Mouse (Mus musculus) embryonic facial prominence, embryonic 12.5 days (tissue): ENCODE measurements at regions not wholly inside any gene's neighbourhood (a gene's known extent, or its start where the extent isn't known, plus 50 kb on each side); places are given as distances from the start of the nearest gene placed in this dataset.
A peak's percentile ranks its signal among the peaks of the same experiment; 100 is the strongest.

Experiments
- ATAC-seq: fragments of 200-750 bp; cut with Nextera tagmentation; 2 replicates; pipeline ENCODE4 v1.8.0; 2017; ENCODE audit not compliant: insufficient number of reproducible peaks, insufficient read depth, low FRiP score, low TSS enrichment
- H3K27ac ChIP-seq: fragments of 300-500 bp; sonication (generic); 2 replicates; pipeline ENCODE4 v1.5.1; 2016; ENCODE audit warnings: mild to moderate bottlenecking
- H3K27me3 ChIP-seq: fragments of 300-500 bp; sonication (generic); 2 replicates; pipeline ENCODE4 v1.6.1; 2016; ENCODE audit warnings: mild to moderate bottlenecking, moderate library complexity
- H3K36me3 ChIP-seq: fragments of 300-500 bp; sonication (generic); 2 replicates; pipeline ENCODE4 v1.6.1; 2016; ENCODE audit warnings: mild to moderate bottlenecking
- H3K4me1 ChIP-seq: fragments of 300-500 bp; sonication (generic); 2 replicates; pipeline ENCODE4 v1.6.1; 2016
- H3K4me2 ChIP-seq: fragments of 300-500 bp; sonication (generic); replicated peaks from 2 replicates; pipeline ENCODE4 v1.6.1; 2016; ENCODE audit warnings: mild to moderate bottlenecking, moderate library complexity
- H3K4me3 ChIP-seq: fragments of 300-500 bp; sonication (generic); 2 replicates; pipeline ENCODE4 v1.5.1; 2016; ENCODE audit warnings: mild to moderate bottlenecking
- H3K9ac ChIP-seq: fragments of 300-500 bp; sonication (generic); 2 replicates; pipeline ENCODE4 v1.6.1; 2016; ENCODE audit warnings: mild to moderate bottlenecking, moderate library complexity
- H3K9me3 ChIP-seq: fragments of 300-500 bp; sonication (generic); 2 replicates; pipeline ENCODE4 v1.6.1; 2016; ENCODE audit warnings: mild to moderate bottlenecking, moderate library complexity
- WGBS: fragments of 180-500 bp; shearing (Covaris S2); methylation state at CpG from one replicate; pipeline ENCODE4 v1.1.7; 2016; 5-methylcytosine and 5-hydroxymethylcytosine counted together

DNA sequence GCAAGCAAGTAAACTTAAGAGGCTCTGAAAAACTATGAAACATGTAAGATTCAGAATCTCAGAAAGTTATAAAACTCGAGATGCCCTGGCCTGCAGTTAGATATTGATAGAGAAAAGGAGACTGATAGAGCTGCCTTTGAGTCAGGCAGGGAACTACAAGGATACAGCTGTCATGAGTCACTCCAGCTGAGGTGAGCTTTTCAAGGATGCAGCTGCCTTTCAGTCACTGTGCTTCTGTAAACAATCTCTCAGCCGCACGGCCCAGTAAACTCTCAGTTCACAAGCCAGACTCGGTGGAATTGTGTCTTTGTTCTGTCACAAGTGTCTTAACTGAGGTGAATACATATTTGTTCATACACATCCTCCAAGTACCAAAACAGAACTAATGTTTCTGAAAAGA is 334.9 kb upstream of the Rsrc1 start:
- Histone ChIP-seq H3K27me3 (no peaks in the 10 kb centered on the region), H3K4me3 (no peak overlapping the region), H3K27ac (no peak overlapping the region), H3K9me3 (no peaks in the 10 kb centered on the region), H3K4me2 (no peak overlapping the region), H3K9ac (no peak overlapping the region), H3K4me1 (no peaks in the 10 kb centered on the region; the same call in 1 of the 2 replicates), H3K36me3 (no peaks in the 10 kb centered on the region)
- WGBS: 30% methylated on average over 4 of the region's 4 CpGs
- no peak for ATAC-seq

DNA sequence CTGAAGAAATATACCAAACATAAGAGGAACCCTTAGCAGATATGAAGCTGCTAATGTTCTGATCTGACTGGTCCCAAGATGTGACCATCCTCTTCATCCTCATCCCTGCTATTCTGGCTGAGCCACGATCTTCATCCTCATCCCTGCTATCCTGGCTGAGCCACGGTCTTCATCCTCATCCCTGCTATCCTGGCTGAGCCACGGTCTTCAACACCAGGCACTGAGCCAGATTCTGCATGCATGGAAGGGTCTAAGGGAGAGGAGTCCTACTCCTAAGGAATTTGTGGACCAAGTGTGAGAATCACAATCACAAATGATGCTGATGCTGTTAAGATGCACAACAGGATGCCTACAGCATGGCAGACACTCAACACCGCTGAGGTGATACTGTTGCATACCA is 331.9 kb upstream of the Rsrc1 start:
- Histone ChIP-seq H3K4me2 (no peak overlapping the region), H3K4me3 (no peak overlapping the region), H3K36me3 (no peaks in the 10 kb centered on the region), H3K4me1 (no peaks in the 10 kb centered on the region; the same call in 1 of the 2 replicates), H3K9ac (no peak overlapping the region), H3K27me3 (no peaks in the 10 kb centered on the region), H3K27ac (no peak overlapping the region), H3K9me3 (no peaks in the 10 kb centered on the region)
- no peak for ATAC-seq
- WGBS: 92% methylated on average over 4 of the region's 4 CpGs

DNA sequence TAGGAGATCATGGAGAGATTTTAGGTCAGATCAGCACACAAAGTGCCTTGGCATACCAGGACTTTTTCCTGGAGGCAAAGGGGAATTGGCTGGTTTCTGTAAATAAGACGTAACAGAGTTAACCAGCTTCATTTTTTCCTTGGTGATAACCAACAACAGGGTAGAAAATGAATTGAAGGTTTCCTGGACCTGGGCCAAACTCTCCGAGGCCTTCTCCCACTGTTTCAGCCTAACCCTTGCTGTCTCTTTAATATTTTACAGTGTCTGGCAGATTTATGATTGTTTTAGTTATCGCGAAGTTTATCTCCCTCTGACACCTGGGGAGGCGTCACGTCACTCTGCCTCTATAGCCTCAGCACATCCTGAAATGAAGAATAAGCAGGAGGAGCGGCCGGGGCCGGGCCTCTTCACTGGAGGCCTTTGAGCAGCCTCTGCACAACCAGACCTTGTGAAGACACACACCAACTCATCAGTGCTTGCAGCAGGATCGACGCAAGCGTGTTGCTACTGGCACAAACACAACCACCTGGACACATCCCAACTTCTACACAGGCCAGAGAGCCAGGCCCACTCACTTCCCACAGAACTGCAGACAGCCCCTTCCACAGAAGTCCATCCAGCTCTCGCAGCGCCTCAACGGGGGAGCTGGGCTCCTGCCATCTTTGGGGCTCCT is 331.0 kb upstream of the Rsrc1 start:
- Histone ChIP-seq H3K4me2 (no peak overlapping the region), H3K27me3 (no peaks in the 10 kb centered on the region), H3K27ac (no peak overlapping the region), H3K4me1 (no peaks in the 10 kb centered on the region; the same call in 1 of the 2 replicates), H3K9ac (no peak overlapping the region), H3K9me3 (no peaks in the 10 kb centered on the region), H3K4me3 (no peak overlapping the region), H3K36me3 (no peaks in the 10 kb centered on the region)
- ATAC-seq: 0 out of 2 replicates have a peak, but pooled peaks have one; percentile 35
- WGBS: 85% methylated on average over 15 of the region's 15 CpGs

DNA sequence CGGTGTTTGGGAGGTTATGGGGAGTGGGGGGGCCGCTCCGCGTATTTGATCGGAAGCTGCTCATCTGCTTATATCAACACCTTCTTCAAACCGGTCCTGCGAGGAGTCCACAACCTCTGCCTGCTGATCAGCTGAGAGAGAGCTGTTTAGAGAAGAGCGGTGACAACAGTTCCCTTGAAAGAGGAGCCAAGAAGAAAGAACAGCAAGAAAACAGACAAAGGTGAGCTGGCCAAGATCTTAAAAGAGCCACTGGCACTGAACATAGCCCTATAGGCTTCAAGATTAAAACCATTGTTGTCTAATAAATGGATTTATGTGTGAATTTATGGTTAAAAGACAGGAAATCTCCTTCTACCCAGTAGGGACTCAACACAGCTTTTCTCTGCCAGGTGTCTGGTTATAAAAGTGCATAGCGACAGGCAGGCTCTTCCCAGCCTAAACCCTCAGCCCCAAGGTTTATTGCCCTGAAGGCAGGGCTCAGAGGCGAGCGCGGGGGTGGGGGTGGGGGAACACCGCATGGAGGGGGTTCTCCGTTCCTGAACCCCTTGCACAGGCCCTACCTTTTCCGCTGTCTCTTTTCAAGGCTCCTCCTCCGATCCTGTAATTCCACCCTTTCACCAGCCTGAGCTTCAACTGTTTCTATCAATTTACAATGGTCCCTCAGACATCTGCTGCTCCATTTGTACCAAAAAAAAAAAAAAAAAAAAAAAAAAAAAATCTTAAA is 330.3 kb upstream of the Rsrc1 start:
- Histone ChIP-seq H3K36me3 (no peaks in the 10 kb centered on the region), H3K9ac (no peak overlapping the region), H3K4me3 (no peak overlapping the region), H3K4me2 (no peak overlapping the region), H3K27ac (no peak overlapping the region), H3K4me1 (no peaks in the 10 kb centered on the region; the same call in 1 of the 2 replicates), H3K27me3 (no peaks in the 10 kb centered on the region), H3K9me3 (no peaks in the 10 kb centered on the region)
- WGBS: 58% methylated on average over 16 of the region's 16 CpGs
- ATAC-seq: peak; percentile 56; the same call in 1 of the 2 replicates

DNA sequence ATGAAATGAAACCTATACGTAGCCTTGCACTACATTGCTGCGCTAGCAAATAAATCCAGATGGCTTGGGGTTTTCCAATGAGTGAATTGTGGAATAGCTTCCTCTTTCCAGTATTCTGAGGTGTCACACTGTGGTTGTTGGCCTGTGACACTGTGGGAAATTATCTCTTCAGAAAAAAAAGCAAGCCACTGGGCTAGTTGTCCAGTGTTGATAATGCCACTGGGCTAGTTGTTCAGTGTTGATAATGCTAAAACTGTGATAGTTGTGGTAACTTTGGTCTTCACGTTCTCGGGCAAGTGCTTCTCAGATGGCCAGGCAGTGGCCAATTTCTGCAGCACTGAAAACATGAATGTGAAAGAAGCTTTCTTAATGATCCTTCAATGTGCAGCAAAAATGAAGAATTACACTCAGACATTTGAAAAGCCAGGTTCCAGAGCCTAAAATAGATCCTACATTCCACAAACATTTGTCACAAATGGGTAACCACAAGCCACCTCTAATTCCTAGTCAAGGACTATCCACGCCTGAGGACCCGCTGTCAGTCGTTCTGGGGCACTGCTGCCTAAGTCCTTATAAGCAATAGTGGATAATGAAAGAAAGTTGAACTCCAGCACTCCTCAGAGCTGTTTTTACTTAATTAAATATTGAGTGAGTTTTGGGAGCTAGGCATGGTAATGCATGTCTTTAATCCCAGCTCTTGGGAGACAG is 328.9 kb upstream of the Rsrc1 start:
- H3K27ac ChIP-seq: no peak overlapping the region
- no peak for ATAC-seq
- WGBS: 82% methylated on average over 7 of the region's 7 CpGs

DNA sequence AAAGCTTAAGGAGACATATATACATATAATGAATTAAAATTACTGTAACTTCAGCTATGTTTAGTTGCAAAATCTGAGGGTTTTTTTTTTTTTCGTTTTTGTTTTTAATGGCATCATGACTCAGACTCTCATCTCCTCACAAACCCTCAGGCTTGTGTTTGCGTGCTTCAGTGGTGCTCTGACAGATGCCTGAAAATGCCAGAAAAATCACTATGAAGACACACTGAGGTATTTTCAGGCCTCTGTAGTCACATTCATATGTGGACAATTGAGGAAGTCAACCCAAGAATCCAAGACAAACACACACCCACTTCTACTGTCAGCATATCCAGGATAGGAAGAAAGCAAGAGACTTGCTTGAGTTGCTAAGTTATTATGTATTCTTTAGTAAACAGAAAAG is 327.2 kb upstream of the Rsrc1 start:
- Histone ChIP-seq H3K4me3 (no peak overlapping the region), H3K4me1 (no peaks in the 10 kb centered on the region; the same call in 1 of the 2 replicates), H3K27me3 (no peaks in the 10 kb centered on the region), H3K36me3 (no peaks in the 10 kb centered on the region), H3K27ac (no peak overlapping the region), H3K4me2 (no peak overlapping the region), H3K9ac (no peak overlapping the region), H3K9me3 (no peaks in the 10 kb centered on the region)
- 81% methylated on average over 2 of the region's 2 CpGs for WGBS
- no peak for ATAC-seq

More for the DNA sequence above, 328.9 kb upstream of the Rsrc1 start:
- no peaks in the 10 kb centered on the region for H3K27me3 ChIP-seq
- no peak overlapping the region for H3K4me3 ChIP-seq
- H3K4me1 ChIP-seq: no peaks in the 10 kb centered on the region; the same call in 1 of the 2 replicates
- H3K9ac ChIP-seq: no peak overlapping the region
- no peak overlapping the region for H3K4me2 ChIP-seq
- no peaks in the 10 kb centered on the region for H3K36me3 ChIP-seq
- H3K9me3 ChIP-seq: no peaks in the 10 kb centered on the region

DNA sequence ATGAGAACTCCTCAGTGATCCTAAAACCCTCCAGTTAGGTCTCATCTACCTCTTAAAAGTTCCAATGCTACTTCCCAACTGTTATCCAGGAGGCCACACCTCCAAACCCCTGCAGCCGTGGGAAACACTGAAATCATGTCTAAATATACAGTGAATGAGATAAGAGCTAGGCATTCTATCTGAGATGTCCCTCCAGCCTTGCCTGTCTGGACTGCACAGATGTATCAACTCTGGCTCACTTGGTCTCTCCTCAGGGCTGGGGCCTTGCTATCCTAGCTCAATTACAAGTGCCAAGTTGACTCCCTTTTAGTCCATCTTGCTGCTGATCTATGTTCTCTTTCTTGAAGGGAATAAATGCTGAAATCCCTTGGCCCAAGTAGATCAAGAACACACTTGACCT is 326.3 kb upstream of the Rsrc1 start:
- Histone ChIP-seq H3K9me3 (no peaks in the 10 kb centered on the region), H3K27me3 (no peaks in the 10 kb centered on the region), H3K4me3 (no peak overlapping the region), H3K9ac (no peak overlapping the region), H3K27ac (no peak overlapping the region), H3K4me2 (no peak overlapping the region), H3K4me1 (no peaks in the 10 kb centered on the region; the same call in 1 of the 2 replicates), H3K36me3 (no peaks in the 10 kb centered on the region)
- no peak for ATAC-seq
- 83% methylated on average over 1 of the region's 1 CpGs for WGBS

DNA sequence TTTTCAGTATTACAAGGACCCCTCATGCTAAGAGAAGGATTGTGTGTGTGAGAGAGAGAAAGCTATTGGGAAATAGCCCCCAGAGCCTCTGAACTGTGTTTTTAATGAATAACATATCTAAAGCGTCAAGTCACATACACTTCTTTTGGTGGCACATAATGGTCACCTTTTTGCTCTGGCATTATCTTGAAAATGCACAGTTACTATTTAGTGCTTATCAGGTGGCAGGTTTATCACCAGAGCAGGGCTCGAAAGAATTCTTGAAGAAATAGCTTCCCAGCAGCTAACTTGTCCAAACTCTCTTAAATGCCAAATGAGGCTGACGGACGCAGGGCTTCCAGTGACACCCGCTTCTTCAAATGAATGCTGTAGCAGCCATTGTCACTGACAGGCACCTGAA is 324.7 kb upstream of the Rsrc1 start:
- ATAC-seq: no peak
- no peaks in the 10 kb centered on the region for H3K27me3 ChIP-seq
- H3K27ac ChIP-seq: no peak overlapping the region
- H3K9me3 ChIP-seq: no peaks in the 10 kb centered on the region
- no peak overlapping the region for H3K4me3 ChIP-seq
- H3K4me2 ChIP-seq: no peak overlapping the region
- H3K9ac ChIP-seq: no peak overlapping the region
- 85% methylated on average over 5 of the region's 5 CpGs for WGBS
- no peaks in the 10 kb centered on the region for H3K36me3 ChIP-seq
- H3K4me1 ChIP-seq: 0 out of 2 replicates have a peak, but pooled peaks cover 3% of the 10 kb centered on the region

DNA sequence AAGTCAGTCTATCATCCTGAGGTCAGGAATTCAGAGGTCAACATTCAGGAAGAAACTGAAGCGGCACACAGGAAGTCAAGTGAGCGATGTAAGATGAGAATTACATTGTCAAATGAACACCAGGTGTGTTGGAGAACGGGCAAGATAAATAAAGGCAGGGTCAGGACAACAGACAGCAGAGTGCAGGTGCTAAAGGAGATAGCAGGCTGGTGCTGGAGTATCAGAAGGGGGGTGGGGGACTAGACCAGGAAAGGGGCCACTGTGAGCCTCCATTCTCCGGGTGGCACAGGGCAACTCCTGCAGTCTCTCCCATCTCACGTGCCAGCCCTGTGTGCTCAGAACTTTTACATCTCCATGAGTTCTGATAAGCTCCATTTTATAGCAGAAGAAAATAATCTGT is 320.6 kb upstream of the Rsrc1 start:
- 28% methylated on average over 5 of the region's 5 CpGs for WGBS
- no peak overlapping the region for H3K4me3 ChIP-seq
- no peak for ATAC-seq
- no peak overlapping the region for H3K4me2 ChIP-seq
- H3K9ac ChIP-seq: no peak overlapping the region
- no peaks in the 10 kb centered on the region for H3K36me3 ChIP-seq
- no peak overlapping the region for H3K27ac ChIP-seq
- no peaks in the 10 kb centered on the region for H3K9me3 ChIP-seq
- H3K27me3 ChIP-seq: no peaks in the 10 kb centered on the region
- H3K4me1 ChIP-seq: peaks cover 14% of the 10 kb centered on the region; the same call in 1 of the 2 replicates

DNA sequence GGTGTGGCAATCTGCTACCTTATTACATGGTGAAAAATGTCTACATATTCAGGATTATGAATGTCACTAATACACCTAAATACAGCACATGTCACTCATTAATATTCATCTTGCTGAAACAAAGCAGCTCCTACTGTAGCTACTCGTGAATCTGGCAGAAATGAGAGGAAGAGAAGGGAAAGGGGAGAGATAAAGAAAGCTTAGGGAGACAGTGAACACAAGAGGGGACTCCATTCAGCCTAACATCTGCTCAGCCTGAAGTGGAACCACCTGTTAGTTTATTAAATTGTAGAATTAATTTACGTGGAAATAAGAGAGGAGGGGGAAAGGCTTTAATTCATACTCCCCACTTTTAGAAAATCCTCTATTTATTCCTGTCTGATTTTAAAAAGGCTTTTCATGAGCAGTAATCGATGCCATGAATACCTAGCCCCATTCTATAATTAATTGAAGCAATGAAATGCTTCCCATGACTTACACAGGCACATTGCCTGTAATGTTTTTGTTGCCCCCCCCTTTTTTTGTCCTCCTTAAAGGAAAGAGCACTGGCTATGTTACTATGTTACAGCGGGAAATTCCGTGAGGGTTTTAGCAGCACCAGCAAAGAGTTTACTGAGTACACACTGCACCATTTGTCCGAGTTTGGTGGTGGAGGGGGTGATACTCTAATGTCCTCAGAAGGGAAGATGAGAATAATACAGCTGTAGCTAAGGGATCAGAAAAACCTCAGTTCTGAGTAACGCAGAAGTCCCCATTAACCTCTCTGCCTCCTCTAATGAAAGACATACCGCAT is 319.2 kb upstream of the Rsrc1 start:
- Histone ChIP-seq H3K4me1 (peaks cover 14% of the 10 kb centered on the region; the same call in 1 of the 2 replicates), H3K27me3 (no peaks in the 10 kb centered on the region), H3K36me3 (no peaks in the 10 kb centered on the region), H3K27ac (no peak overlapping the region), H3K4me2 (no peak overlapping the region), H3K4me3 (no peak overlapping the region), H3K9ac (no peak overlapping the region), H3K9me3 (no peaks in the 10 kb centered on the region)
- 37% methylated on average over 8 of the region's 8 CpGs for WGBS
- 0 out of 2 replicates have a peak, but pooled peaks have one; percentile 52 for ATAC-seq

DNA sequence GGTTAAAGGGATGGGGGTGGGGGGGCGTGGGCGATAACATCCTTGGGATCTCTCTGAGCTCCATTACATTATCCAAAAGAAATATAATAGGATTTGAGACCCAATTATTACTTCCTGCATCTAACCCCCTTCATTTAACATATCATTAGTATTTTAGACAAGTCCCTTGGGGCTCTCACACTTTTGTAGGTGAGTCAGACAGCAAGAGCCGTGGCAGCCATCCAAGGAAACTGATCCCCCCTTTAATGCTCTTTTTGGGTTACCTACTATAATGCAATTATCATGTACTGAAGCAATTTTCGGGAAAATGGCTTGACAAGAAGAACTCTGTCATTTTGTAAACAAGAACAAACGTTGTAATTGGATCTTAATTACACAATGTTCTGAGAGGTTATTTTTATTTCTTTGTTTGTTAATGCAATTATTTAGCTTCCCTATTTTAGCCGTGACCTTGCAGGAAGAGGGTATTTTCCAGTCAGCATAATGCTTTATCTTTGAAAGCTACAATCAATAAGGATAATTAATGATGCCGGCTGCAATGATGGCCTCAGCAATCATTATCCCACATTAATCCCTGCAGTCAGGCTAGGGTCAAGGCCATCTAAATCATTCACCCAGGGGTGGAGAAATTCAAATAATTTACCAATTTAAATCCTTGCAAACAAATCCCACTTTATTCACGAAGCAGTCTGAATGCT is 297.5 kb upstream of the Rsrc1 start:
- H3K4me3 ChIP-seq: no peak overlapping the region
- no peak overlapping the region for H3K27ac ChIP-seq
- ATAC-seq: no peak
- H3K9me3 ChIP-seq: no peaks in the 10 kb centered on the region
- WGBS: 48% methylated on average over 8 of the region's 8 CpGs
- no peaks in the 10 kb centered on the region for H3K36me3 ChIP-seq
- no peaks in the 10 kb centered on the region; the same call in 1 of the 2 replicates for H3K4me1 ChIP-seq
- H3K9ac ChIP-seq: no peak overlapping the region
- H3K27me3 ChIP-seq: no peaks in the 10 kb centered on the region
- no peak overlapping the region for H3K4me2 ChIP-seq
